Mouse (Mus musculus): ENCODE measurements around the gene Fbxo21. TPM values are rescaled to one million over a fixed set of nuclear protein-coding genes. Genes with fewer than 3 reads are reported as not detected.

Fbxo21 gene
- polyA plus RNA-seq, 1 experiment from 2014 or later, result 64.3 TPM

DNA sequence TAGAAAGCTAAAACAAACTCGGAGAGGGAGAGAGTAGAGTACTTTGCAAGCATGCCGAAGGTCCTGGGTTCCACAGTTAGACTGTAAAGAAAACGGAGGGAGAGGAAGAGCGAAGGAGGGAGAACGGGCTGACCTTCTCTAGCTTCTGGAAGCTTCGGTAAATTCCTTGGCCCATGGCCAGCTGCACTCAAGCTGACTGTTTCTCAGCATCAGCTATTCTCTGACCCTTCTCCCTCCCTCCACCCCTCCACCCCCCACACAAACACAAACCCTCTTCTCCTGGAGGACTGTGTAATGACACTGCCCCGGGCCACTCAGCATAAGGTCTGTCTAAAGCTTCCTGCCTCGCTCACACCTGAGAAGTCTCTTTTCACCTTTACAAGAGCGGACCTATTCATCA lies 11.8 kb upstream of the Fbxo21 start:
- 18% methylated on average over 9 of the region's 9 CpGs for WGBS
- no peaks in the 10 kb centered on the region for H3K36me3 ChIP-seq (ENCODE audit: insufficient read depth)
- ATAC-seq (ENCODE audit: insufficient read depth) (no peak), DNase-seq (peak; percentile 69)
- no peak for TF ChIP-seq CTCF (IDR thresholded peaks at IDR 0.05; ENCODE audit: low read depth)
- H3K4me3 ChIP-seq (ENCODE audit: low read depth, low read length), result no peak overlapping the region
- H3K9me3 ChIP-seq (ENCODE audit: low read depth, low read length), result no peaks in the 10 kb centered on the region
- H3K4me2 ChIP-seq, result peak overlapping the region; percentile 23; the same call in 1 of the 2 replicates
- no peaks in the 10 kb centered on the region for H3K27me3 ChIP-seq (ENCODE audit: insufficient read depth, low read length)
- H3K9ac ChIP-seq, result no peak overlapping the region
- peaks cover 5% of the 10 kb centered on the region; the same call in 1 of the 2 replicates for H3K4me1 ChIP-seq (ENCODE audit: insufficient read depth)
- no peak overlapping the region for H3K27ac ChIP-seq (ENCODE audit: low read depth)

- Histone ChIP-seq H3K4me1 (ENCODE audit: insufficient read depth) (peaks cover 5% of the 10 kb centered on the region; the same call in 1 of the 2 replicates), H3K4me2 (no peak overlapping the region), H3K9ac (no peak overlapping the region), H3K9me3 (ENCODE audit: low read depth, low read length) (no peaks in the 10 kb centered on the region), H3K36me3 (ENCODE audit: insufficient read depth) (no peaks in the 10 kb centered on the region), H3K27ac (ENCODE audit: low read depth) (peak overlapping the region; percentile 36; the same call in 1 of the 2 replicates), H3K27me3 (ENCODE audit: insufficient read depth, low read length) (no peaks in the 10 kb centered on the region), H3K4me3 (ENCODE audit: low read depth, low read length) (no peak overlapping the region)
- DNase-seq (no peak), ATAC-seq (ENCODE audit: insufficient read depth) (no peak)
- TF ChIP-seq CTCF (IDR thresholded peaks at IDR 0.05; ENCODE audit: low read depth), result no peak
- WGBS, result 64% methylated on average over 9 of the region's 9 CpGs
These were observed 9.6 kb upstream of the Fbxo21 start for GRCm38 (mm10) chr5:117966956-117967355.

DNA sequence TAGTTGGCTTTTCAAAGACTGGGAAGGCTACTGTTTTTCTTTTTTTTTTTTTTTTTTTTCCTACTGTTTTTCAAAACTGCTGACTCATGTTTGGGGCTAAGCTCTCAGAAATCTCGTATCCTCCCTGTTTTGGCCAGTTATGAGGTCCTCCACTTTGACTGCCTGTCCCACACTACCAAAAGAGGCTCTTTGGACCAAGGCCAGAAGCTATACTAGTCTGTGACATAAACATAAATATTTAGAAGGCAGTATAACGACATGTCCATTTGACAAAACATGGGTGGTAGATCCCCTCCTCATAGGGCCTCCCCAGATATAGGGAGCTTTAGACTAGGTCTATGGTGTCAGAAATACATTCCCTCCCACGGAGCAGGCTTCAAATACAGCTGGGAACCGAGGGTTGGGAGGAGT lies 8.9 kb upstream of the Fbxo21 start:
- WGBS, result 20% methylated on average over 4 of the region's 4 CpGs
- Histone ChIP-seq H3K4me1 (ENCODE audit: insufficient read depth) (peaks cover 5% of the 10 kb centered on the region; the same call in 1 of the 2 replicates), H3K9me3 (ENCODE audit: low read depth, low read length) (no peaks in the 10 kb centered on the region), H3K36me3 (ENCODE audit: insufficient read depth) (no peaks in the 10 kb centered on the region), H3K27ac (ENCODE audit: low read depth) (peak overlapping the region; percentile 36; the same call in 1 of the 2 replicates), H3K9ac (no peak overlapping the region), H3K4me3 (ENCODE audit: low read depth, low read length) (no peak overlapping the region), H3K27me3 (ENCODE audit: insufficient read depth, low read length) (no peaks in the 10 kb centered on the region), H3K4me2 (no peak overlapping the region)
- no peak for TF ChIP-seq CTCF (IDR thresholded peaks at IDR 0.05; ENCODE audit: low read depth)
- peak; percentile 93 for ATAC-seq (ENCODE audit: insufficient read depth)
- DNase-seq, result peak; percentile 96

DNA sequence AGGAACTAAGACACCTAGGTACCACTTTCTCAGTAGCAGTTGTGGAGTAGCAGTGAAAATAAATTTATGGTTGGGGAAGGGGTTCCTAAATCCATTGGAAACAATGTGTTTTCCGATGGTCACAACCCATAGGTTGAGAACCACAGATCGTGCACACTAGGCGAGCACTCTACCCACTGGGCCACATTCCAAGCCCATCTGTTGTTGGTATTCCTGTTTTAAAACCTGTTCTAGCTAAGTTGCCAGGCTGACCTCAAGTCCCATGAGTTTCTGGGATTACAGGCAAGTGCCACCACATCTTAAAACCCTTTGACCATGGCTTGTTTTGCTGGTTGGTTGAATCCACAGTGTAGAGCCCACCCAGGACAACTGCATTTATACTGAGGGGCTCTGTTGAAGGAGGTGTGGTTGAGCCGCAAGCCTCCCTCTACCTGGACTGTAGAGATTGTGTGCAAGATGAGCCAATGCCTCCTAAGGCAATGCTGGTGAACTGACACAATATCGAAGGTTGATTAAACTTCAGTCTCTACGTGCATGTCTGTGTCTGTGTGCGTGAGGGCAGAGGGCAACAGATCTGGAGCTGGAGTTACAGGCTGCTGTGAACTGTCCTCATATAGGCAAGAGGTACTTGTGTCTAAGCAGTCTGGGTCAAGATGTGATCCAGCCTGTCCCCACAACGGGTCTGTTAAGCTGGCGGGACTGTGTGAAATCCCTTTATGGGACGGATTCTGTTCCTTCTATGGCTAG lies 6.7 kb upstream of the Fbxo21 start:
- Histone ChIP-seq H3K4me2 (no peak overlapping the region), H3K4me1 (ENCODE audit: insufficient read depth) (peaks cover 3% of the 10 kb centered on the region; the same call in 1 of the 2 replicates), H3K4me3 (ENCODE audit: low read depth, low read length) (no peak overlapping the region), H3K36me3 (ENCODE audit: insufficient read depth) (no peaks in the 10 kb centered on the region), H3K9ac (no peak overlapping the region), H3K27ac (ENCODE audit: low read depth) (no peak overlapping the region), H3K9me3 (ENCODE audit: low read depth, low read length) (no peaks in the 10 kb centered on the region), H3K27me3 (ENCODE audit: insufficient read depth, low read length) (no peaks in the 10 kb centered on the region)
- 84% methylated on average over 10 of the region's 10 CpGs for WGBS
- TF ChIP-seq CTCF (IDR thresholded peaks at IDR 0.05; ENCODE audit: low read depth), result no peak
- ATAC-seq (ENCODE audit: insufficient read depth) (no peak), DNase-seq (no peak)

GRCm38 (mm10) chr5:117976263-117976656 lies 270 bp upstream of the Fbxo21 start:
- ATAC-seq (ENCODE audit: insufficient read depth) (no peak; the same call in none of the 2 replicates), DNase-seq (no peak)
- TF ChIP-seq CTCF (IDR thresholded peaks at IDR 0.05; ENCODE audit: low read depth), result no peak
- Histone ChIP-seq H3K4me2 (peak overlapping the region; percentile 92), H3K4me3 (ENCODE audit: low read depth, low read length) (peak overlapping the region; percentile 99), H3K27me3 (ENCODE audit: insufficient read depth, low read length) (no peaks in the 10 kb centered on the region), H3K36me3 (ENCODE audit: insufficient read depth) (peaks cover 20% of the 10 kb centered on the region), H3K9me3 (ENCODE audit: low read depth, low read length) (no peaks in the 10 kb centered on the region), H3K9ac (no peak overlapping the region), H3K27ac (ENCODE audit: low read depth) (no peak overlapping the region), H3K4me1 (ENCODE audit: insufficient read depth) (no peaks in the 10 kb centered on the region)
- 21% methylated on average over 19 of the region's 19 CpGs for WGBS

GRCm38 (mm10) chr5:117977501-117978158 lies 1.1 kb downstream of the Fbxo21 start:
- TF ChIP-seq CTCF (IDR thresholded peaks at IDR 0.05; ENCODE audit: low read depth), result no peak
- no peaks in the 10 kb centered on the region for H3K9me3 ChIP-seq (ENCODE audit: low read depth, low read length)
- ATAC-seq (ENCODE audit: insufficient read depth), result 0 out of 2 replicates have a peak, but pooled peaks have one; percentile 1
- peak overlapping the region; percentile 92 for H3K4me2 ChIP-seq
- no peaks in the 10 kb centered on the region for H3K4me1 ChIP-seq (ENCODE audit: insufficient read depth)
- WGBS, result 7% methylated on average over 30 of the region's 30 CpGs
- no peaks in the 10 kb centered on the region for H3K27me3 ChIP-seq (ENCODE audit: insufficient read depth, low read length)
- no peak overlapping the region for H3K27ac ChIP-seq (ENCODE audit: low read depth)
- H3K9ac ChIP-seq, result peak overlapping the region; percentile 82
- DNase-seq, result peak; percentile 44
- H3K4me3 ChIP-seq (ENCODE audit: low read depth, low read length), result peak overlapping the region; percentile 99
- peaks cover 33% of the 10 kb centered on the region for H3K36me3 ChIP-seq (ENCODE audit: insufficient read depth)

- peak overlapping the region; percentile 92 for H3K4me2 ChIP-seq
- no peaks in the 10 kb centered on the region for H3K4me1 ChIP-seq (ENCODE audit: insufficient read depth)
- TF ChIP-seq CTCF (IDR thresholded peaks at IDR 0.05; ENCODE audit: low read depth), result no peak
- peak overlapping the region; percentile 82; the same call in 1 of the 2 replicates for H3K9ac ChIP-seq
- DNase-seq (peak; percentile 20), ATAC-seq (ENCODE audit: insufficient read depth) (no peak)
- H3K27ac ChIP-seq (ENCODE audit: low read depth), result no peak overlapping the region
- H3K27me3 ChIP-seq (ENCODE audit: insufficient read depth, low read length), result no peaks in the 10 kb centered on the region
- peak overlapping the region; percentile 99 for H3K4me3 ChIP-seq (ENCODE audit: low read depth, low read length)
- peaks cover 39% of the 10 kb centered on the region for H3K36me3 ChIP-seq (ENCODE audit: insufficient read depth)
- 55% methylated on average over 17 of the region's 17 CpGs for WGBS
- H3K9me3 ChIP-seq (ENCODE audit: low read depth, low read length), result no peaks in the 10 kb centered on the region
These were observed 1.7 kb downstream of the Fbxo21 start for GRCm38 (mm10) chr5:117978159-117978697.

Data from lung, embryonic 14.5 days (tissue).